Mouse (Mus musculus) G1E (cell line): ENCODE data around the gene Zfp503.

Experiments used
- CTCF ChIP-seq: IDR thresholded peaks from 2 replicates; pipeline ENCODE4 v1.5.1; 2012; ENCODE audit warnings: low read depth, low read length, inconsistent platforms, mixed read lengths
- GATA1 ChIP-seq: IDR thresholded peaks from 2 replicates; pipeline ENCODE4 v1.6.1; 2012; ENCODE audit warnings: borderline replicate concordance, low read length, inconsistent platforms, mixed read lengths

- TF ChIP-seq CTCF, result no peak
- TF ChIP-seq GATA1, result no peak
Measured at GRCm38 (mm10) chr14:21966276-21966675, 23.1 kb downstream of the Zfp503 start.
